Mouse (Mus musculus): ENCODE results near the gene Tomm20.

DNA sequence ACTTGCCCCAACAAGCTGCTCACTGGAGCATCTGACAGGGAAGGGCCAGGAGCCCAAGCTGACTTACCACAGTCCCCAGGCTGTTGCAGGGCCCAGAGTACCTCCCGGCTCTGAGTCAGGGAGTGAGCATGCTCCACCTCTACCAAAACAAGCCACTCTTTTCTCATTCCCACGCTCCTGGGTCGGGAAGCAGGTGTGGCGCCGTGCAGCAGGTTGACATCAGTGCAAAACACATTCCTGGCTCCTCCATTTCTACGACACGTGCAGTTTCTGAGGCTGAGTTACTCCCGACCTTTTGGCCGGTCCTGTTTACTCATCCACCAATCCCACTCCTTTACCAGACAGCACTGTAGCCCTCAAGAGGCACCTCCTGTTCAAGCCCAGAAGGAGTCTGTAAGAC is 37.7 kb downstream of the Tomm20 start:
- TF ChIP-seq POLR2A (IDR thresholded peaks at IDR 0.05; ENCODE audit: insufficient read length, low read depth), result no peak
- no peak for TF ChIP-seq MAX (IDR thresholded peaks at IDR 0.05; ENCODE audit: low read depth)
- no peak for TF ChIP-seq CEBPB (IDR thresholded peaks at IDR 0.05; ENCODE audit: insufficient read depth, poor library complexity, severe bottlenecking)
- no peak for TF ChIP-seq TCF12 (IDR thresholded peaks at IDR 0.05; ENCODE audit: insufficient read depth, poor library complexity, severe bottlenecking)
- TF ChIP-seq MYOD1 (IDR thresholded peaks at IDR 0.05; ENCODE audit: control insufficient read depth in 1 of 3, insufficient read length in 2 of 3, low read depth in 2 of 3), result no peak

Measured in myocyte (in vitro differentiated cells).